Mouse (Mus musculus) kidney, adult 9 months (tissue): Measurements from ENCODE around the gene Cblb.

Source experiments
- DNase-seq: peaks from one replicate; pipeline ENCODE4 v3.0.0; 2022

Gene Cblb

GRCm38 (mm10) chr16:52219069-52219468 lies 188.0 kb downstream of the Cblb start:
- peak; percentile 63 for DNase-seq

- DNase-seq = no peak
Observed at GRCm38 (mm10) chr16:52222896-52223295, 191.9 kb downstream of the Cblb start.

DNA sequence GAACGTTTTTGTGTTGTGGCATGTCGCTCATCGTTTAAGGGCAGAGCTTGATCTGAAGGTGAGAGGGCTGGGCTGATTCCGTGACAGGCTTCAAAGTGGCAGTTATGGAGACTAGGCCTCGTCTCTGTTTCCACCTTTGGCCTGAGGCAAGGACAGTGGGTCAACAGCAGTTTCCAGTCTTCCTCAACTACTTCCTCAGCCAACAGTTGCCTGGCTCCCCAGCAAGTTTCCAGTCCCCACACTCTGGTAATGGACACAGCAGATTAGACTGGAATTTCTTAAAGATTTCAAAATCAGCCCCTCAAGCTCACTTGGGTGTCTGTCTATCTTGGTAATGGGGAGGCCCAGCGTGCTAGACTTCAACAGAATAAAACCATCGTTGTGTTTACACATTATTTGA lies 198.4 kb downstream of the Cblb start:
- DNase-seq = no peak

GRCm38 (mm10) chr16:52229930-52230329 lies 198.9 kb downstream of the Cblb start:
- no peak for DNase-seq

- peak; percentile 76 for DNase-seq
Observed at GRCm38 (mm10) chr16:52242144-52242543, 211.1 kb downstream of the Cblb start.

- no peak for DNase-seq
Observed at GRCm38 (mm10) chr16:52243421-52243973, 212.5 kb downstream of the Cblb start.

- DNase-seq = peak; percentile 58
Observed at GRCm38 (mm10) chr16:52250196-52250595, 219.2 kb downstream of the Cblb start.

DNA sequence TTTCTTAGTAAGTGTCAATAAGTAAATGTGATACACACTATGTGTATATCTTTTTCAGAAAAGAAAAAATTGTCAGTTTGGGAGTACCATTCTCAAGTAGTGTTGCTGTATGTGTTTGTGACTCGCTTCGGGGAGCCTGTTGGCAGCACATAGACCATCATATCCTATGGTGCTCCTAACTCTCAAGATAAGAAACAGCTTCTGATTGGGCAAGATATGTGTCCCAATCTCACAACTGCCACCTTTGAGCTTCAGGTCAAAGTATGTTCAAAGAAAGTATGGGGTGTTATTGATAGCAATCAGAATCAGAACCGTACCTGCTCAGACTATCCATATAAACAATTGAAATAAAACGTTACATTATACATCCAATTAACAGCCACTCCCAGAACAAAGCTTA lies 219.9 kb downstream of the Cblb start:
- no peak for DNase-seq
